In the genomic region with DNA sequence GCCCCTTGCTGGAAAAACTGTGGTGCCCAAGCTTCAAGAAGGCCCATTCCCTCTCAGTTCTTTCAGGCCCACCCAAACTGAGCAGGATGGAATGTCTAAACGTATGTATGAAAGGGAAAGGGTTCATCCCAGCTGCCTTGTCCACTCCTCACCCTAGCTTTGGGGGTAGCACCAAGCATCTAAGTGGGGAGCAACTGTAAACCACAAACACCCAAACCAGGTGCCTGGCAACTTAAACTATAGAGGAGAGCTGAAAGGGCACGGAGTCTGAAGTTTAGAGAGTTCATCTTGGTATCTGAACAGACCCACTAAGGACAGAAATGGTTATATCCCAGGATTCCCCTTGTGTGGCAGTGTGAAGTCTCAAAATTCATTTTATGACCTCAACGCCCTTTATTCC, we compare ENCODE assay signal across 8 mouse cellular contexts.
DNase-seq lines count a peak whose midpoint lies in the region; ATAC-seq lines count a peak whose summit lies in the region.

No protein-coding gene starts in this region.

- peak overlapping the region; percentile 62 for H3K4me3 ChIP-seq in brown adipose tissue, adult 24 weeks (ENCODE audit: insufficient read depth, low read depth, low read length)
- H3K4me3 ChIP-seq in hindbrain, embryonic 14.5 days (replicated peaks; ENCODE audit: low read length), result peak overlapping the region; percentile 31; the same call in 1 of the 2 replicates
- peak overlapping the region; percentile 40; the same call in 1 of the 2 replicates for H3K4me3 ChIP-seq in midbrain, embryonic 15.5 days

- H3K4me1 ChIP-seq in brown adipose tissue, adult 24 weeks (ENCODE audit: control insufficient read depth, insufficient read depth, insufficient read length, low read length), result peaks cover 14% of the 10 kb centered on the region; the same call in 1 of the 2 replicates
- peaks cover 45% of the 10 kb centered on the region for H3K4me1 ChIP-seq in hindbrain, embryonic 14.5 days (replicated peaks; ENCODE audit: control insufficient read depth, insufficient read depth, low read length)
- H3K4me1 ChIP-seq in midbrain, embryonic 15.5 days, result peaks cover 57% of the 10 kb centered on the region

- WGBS in hindbrain, embryonic 14.5 days, result 25% methylated on average over 3 of the region's 3 CpGs
- 33% methylated on average over 3 of the region's 3 CpGs for WGBS in midbrain, embryonic 15.5 days

- H3K27ac ChIP-seq in brown adipose tissue, adult 24 weeks (replicated peaks; ENCODE audit: low read depth, low read length), result peak overlapping the region; percentile 92
- H3K27ac ChIP-seq in hindbrain, embryonic 14.5 days, result peak overlapping the region; percentile 94
- H3K27ac ChIP-seq in midbrain, embryonic 15.5 days, result peak overlapping the region; percentile 97

- ATAC-seq in hindbrain, embryonic 14.5 days (ENCODE audit: low FRiP score), result no peak
- ATAC-seq in midbrain, embryonic 15.5 days (replicated peaks), result no peak

- H3K9ac ChIP-seq in hindbrain, embryonic 14.5 days, result peak overlapping the region; percentile 47; the same call in 1 of the 2 replicates
- peak overlapping the region; percentile 34; the same call in 1 of the 2 replicates for H3K9ac ChIP-seq in midbrain, embryonic 15.5 days

- H3K27me3 ChIP-seq in hindbrain, embryonic 14.5 days (ENCODE audit: control insufficient read depth, insufficient read depth, low read length), result no peaks in the 10 kb centered on the region
- H3K27me3 ChIP-seq in midbrain, embryonic 15.5 days (replicated peaks), result no peaks in the 10 kb centered on the region

- peak overlapping the region; percentile 78 for H3K4me2 ChIP-seq in hindbrain, embryonic 14.5 days (replicated peaks)
- H3K4me2 ChIP-seq in midbrain, embryonic 15.5 days, result peak overlapping the region; percentile 88

- DNase-seq in embryo, embryonic 10.5 days (ENCODE audit: low spot score), result peak; percentile 32
- DNase-seq in embryo, embryonic 10 days (ENCODE audit: low spot score), result no peak
- DNase-seq in hindbrain, embryonic 14.5 days (ENCODE audit: low spot score), result no peak
- DNase-seq in spleen, adult 18-20 months, result no peak
- no peak for DNase-seq in left cerebral cortex, postnatal 10 days (ENCODE audit: extremely low spot score in 1 of 2, low spot score in 2 of 2)
- no peak for DNase-seq in layer of hippocampus, postnatal 14 days (ENCODE audit: low spot score in 2 of 2)

- intact Hi-C loops in left cerebral cortex, postnatal 10 days (cut with DNase I), result loop anchor here (10.0 kb wide), 2 partner anchors 265 to 325 kb away; no protein-coding TSS in a partner anchor

- no peaks in the 10 kb centered on the region for H3K36me3 ChIP-seq in hindbrain, embryonic 14.5 days (replicated peaks; ENCODE audit: control insufficient read depth, insufficient read depth)
- H3K36me3 ChIP-seq in midbrain, embryonic 15.5 days (replicated peaks), result no peaks in the 10 kb centered on the region

- H3K9me3 ChIP-seq in hindbrain, embryonic 14.5 days (ENCODE audit: control insufficient read depth, low read length), result no peaks in the 10 kb centered on the region
- no peaks in the 10 kb centered on the region for H3K9me3 ChIP-seq in midbrain, embryonic 15.5 days
